Mouse (Mus musculus): ENCODE data around the gene Rras2. TPM values are rescaled to one million over a fixed set of nuclear protein-coding genes. Genes with fewer than 3 reads are reported as not detected.

Rras2 gene
- total RNA-seq, 2 experiments from 2014 or later: 2.1 to 3.8 TPM

GRCm38 (mm10) chr7:114116711-114117351, 750 bp downstream of the Rras2 start:
- no peak; the same call in 1 of the 2 replicates for ATAC-seq (replicated peaks; ENCODE audit: low FRiP score, low TSS enrichment, poor library complexity, severe bottlenecking)

- no peak for ATAC-seq (replicated peaks; ENCODE audit: low FRiP score, low TSS enrichment, poor library complexity, severe bottlenecking)
Observed at GRCm38 (mm10) chr7:114115961-114116360, 1.6 kb downstream of the Rras2 start.

- no peak for ATAC-seq (replicated peaks; ENCODE audit: low FRiP score, low TSS enrichment, poor library complexity, severe bottlenecking)
Observed at GRCm38 (mm10) chr7:114114976-114115375, 2.6 kb downstream of the Rras2 start.

GRCm38 (mm10) chr7:114114284-114114683, 3.3 kb downstream of the Rras2 start:
- ATAC-seq (replicated peaks; ENCODE audit: low FRiP score, low TSS enrichment, poor library complexity, severe bottlenecking): no peak

DNA sequence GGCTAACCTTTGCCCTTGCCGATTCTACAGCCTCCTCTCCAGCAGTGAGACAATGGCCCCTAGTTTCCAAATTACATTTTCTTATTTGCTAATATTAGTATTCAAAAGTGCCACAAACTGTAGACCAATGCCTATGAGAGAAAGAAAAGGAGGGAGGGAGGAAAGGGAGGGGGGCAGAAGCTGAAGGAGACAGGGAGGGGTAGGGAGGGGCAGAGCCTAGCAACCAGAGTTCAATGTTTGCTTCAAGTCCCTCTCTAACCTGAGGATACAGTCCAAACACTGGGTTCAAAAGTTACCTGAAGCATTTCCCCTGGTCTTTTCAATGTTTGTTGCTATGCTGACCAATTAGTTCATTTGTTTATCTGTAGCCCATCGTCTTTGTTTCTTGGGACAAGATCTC, 7.1 kb downstream of the Rras2 start:
- no peak for ATAC-seq (replicated peaks; ENCODE audit: low FRiP score, low TSS enrichment, poor library complexity, severe bottlenecking)

- no peak for ATAC-seq (replicated peaks; ENCODE audit: low FRiP score, low TSS enrichment, poor library complexity, severe bottlenecking)
Observed at GRCm38 (mm10) chr7:114105886-114106285, 11.7 kb downstream of the Rras2 start.

DNA sequence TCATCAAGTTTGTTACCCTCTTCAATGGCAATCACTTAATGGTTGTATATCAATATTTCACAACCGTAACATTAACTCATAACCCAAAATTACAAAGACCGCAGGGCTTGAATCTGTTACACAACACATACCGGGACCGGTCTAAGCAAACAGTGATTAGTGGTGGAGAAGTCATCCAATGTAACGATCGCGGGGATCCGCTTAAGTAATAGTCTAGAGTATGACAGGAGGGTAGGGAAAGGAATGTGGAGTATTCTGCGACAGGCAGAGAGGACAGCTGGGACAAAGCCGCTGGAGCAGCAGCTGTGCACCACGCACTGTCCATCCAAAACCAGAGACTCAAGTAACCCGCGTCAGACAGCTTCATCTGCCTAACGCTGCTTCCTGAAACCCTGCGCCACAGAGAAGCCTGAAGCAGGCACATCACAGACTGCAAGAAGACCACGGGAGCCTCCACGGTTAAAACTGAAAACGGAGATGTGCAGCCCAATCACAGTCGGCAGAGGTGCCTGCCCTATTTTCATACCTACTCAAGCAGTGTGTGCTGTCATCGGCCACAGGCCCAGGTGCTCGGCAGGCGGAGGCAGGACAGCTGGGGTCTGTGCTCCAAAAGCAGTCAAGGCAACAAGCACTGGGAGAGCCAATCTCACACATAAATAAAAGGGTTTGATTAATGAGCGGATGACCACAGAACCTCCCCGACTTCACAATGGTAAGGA, 13.8 kb downstream of the Rras2 start:
- ATAC-seq (replicated peaks; ENCODE audit: low FRiP score, low TSS enrichment, poor library complexity, severe bottlenecking): no peak

GRCm38 (mm10) chr7:114103152-114103551, 14.4 kb downstream of the Rras2 start:
- no peak for ATAC-seq (replicated peaks; ENCODE audit: low FRiP score, low TSS enrichment, poor library complexity, severe bottlenecking)

DNA sequence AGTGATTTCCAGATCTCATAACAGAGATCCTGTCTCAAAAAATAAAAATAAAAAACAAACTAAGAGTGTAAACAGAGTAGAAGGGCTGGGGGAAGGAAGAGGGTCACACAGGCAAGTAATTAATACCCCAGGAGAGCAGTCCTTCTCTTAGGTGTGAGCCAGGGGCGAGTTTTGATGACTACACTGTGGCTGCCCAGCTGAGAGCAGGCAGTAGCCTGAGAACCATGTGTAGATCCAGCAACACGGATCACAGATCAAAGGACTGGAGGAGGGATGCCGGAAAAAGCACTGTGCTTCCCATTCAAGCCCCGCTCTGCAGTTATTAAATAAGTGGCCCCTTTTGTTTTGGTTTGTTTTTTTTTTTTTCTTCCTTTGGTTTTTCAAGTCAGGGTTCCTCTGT, 15.0 kb downstream of the Rras2 start:
- no peak for ATAC-seq (replicated peaks; ENCODE audit: low FRiP score, low TSS enrichment, poor library complexity, severe bottlenecking)

DNA sequence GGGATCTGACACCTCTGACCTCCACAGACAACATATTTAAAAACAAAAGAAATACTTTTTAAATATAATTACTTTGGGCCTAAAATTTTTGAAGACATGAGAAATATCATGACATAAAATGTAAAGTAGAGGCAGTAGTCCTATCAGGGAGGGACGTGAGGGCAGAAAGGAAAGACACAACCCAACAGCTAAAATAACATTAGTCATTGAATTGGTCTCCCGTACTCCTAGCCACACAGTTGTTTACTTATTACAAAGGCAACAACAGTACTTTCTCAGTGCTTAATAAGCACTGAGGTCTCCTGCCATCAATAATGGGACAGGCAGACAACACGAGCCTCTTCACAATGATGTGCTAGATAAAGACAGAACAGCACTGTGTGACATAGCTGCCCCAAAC, 16.2 kb downstream of the Rras2 start:
- ATAC-seq (replicated peaks; ENCODE audit: low FRiP score, low TSS enrichment, poor library complexity, severe bottlenecking): no peak

- ATAC-seq (replicated peaks; ENCODE audit: low FRiP score, low TSS enrichment, poor library complexity, severe bottlenecking): no peak
Observed at GRCm38 (mm10) chr7:114093548-114094174, 23.9 kb downstream of the Rras2 start.

DNA sequence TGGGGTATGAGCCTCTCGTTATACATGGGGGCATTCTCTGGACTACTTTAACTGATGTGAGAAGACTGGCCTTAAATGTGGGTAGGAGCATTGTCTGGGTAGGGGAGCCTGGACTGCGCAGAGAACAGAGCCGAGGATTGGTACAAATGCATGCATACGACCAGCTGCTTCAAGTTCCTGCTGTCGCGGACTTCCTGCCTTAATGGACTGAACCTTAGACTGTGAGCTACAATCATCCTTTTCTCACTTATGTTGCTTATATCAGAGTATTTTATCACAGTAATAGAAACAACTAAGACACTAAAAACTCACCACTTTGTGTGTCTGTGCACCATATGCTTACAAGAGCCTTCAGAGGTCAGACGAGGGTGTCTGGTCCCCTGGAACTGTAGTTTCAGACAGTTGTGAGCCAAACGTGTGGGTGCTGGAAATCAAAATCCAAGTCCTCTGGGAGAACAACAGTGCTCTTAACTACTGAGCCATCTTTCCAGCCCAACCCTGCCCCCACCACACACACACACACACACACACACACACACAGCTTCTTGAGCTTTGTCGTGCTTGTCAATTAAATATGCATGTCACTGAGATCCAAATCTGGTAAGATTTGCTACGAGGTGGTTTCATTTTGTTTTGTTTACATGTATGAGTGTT, 26.6 kb downstream of the Rras2 start:
- ATAC-seq (replicated peaks; ENCODE audit: low FRiP score, low TSS enrichment, poor library complexity, severe bottlenecking): no peak

DNA sequence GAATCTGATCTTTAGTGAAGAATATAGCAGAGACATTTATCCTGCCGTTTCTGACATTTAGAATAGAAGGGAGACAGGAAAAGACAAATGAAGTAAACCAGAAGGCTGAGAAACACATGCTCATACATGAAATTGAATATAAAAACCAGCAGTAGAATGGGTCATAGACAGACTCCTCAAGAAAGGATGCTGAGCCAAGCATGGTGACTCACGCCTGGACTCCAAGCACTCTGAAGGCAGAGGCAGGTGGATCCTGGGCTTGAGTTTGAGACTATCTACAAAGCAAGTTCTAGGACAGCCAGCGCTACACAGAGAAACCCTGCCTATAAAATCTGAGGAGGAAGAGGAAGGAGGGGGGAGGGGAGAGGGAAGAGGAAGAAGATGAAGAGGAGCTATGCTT, 27.4 kb downstream of the Rras2 start:
- no peak for ATAC-seq (replicated peaks; ENCODE audit: low FRiP score, low TSS enrichment, poor library complexity, severe bottlenecking)

DNA sequence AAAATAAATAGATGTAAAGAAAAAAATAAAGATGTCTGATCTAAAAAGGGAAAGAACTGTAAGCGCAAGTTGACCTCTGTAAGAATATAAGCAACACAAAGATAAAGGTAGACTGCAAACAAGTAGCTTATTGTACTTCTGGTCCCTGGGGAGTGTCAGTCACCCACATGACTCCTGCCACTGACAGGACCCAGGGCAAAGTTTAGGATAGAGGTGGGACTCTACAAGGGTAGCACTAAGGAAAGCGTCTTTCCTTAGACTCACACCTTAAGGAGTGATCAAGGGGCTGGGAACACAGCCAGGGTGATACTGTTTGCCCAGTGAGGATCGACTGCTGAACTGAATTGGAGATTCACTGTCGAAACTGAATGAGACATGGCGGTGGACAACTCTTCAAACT, 28.7 kb downstream of the Rras2 start:
- no peak for ATAC-seq (replicated peaks; ENCODE audit: low FRiP score, low TSS enrichment, poor library complexity, severe bottlenecking)

GRCm38 (mm10) chr7:114087986-114088385, 29.6 kb downstream of the Rras2 start:
- ATAC-seq (replicated peaks; ENCODE audit: low FRiP score, low TSS enrichment, poor library complexity, severe bottlenecking): no peak

DNA sequence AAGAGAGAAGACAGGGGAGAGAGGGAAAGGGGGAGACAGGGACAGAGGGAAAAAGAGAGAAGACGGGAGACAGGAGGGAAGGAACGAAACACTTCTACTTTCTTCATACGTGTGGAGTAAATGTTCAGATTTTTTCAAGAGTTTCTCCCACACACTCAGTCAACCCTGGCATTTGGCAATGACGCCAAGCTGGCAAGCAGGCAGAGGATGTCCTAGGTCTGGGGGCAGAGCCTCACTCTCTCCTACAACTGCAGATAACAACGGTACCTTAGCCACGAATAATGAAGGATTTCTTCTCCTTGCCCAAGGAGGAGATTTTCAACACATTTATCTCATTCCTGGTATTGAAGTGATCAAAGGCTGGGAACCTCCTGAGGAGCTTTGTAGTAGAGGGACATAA, 30.2 kb downstream of the Rras2 start:
- ATAC-seq (replicated peaks; ENCODE audit: low FRiP score, low TSS enrichment, poor library complexity, severe bottlenecking): no peak

GRCm38 (mm10) chr7:114086021-114086710, 31.4 kb downstream of the Rras2 start:
- no peak for ATAC-seq (replicated peaks; ENCODE audit: low FRiP score, low TSS enrichment, poor library complexity, severe bottlenecking)

DNA sequence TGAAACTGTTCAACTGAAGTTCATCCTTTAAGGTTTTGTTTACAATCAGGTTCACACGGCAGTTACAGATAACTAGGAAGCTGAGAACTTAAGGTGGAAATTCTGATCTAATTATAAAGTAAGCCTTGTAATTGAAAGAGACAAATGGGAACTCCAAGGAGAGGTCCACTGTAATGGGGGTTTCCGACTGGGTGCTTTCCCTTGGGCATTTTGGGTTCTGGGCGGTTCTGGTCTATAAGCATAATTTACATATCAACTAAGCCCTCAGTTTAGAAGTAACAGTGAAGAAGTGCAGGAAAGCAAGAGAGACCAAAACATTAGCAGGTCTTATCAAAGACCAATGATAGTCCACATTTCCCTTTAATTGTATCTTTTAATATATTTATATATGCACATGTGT, 33.8 kb downstream of the Rras2 start:
- no peak for ATAC-seq (replicated peaks; ENCODE audit: low FRiP score, low TSS enrichment, poor library complexity, severe bottlenecking)

DNA sequence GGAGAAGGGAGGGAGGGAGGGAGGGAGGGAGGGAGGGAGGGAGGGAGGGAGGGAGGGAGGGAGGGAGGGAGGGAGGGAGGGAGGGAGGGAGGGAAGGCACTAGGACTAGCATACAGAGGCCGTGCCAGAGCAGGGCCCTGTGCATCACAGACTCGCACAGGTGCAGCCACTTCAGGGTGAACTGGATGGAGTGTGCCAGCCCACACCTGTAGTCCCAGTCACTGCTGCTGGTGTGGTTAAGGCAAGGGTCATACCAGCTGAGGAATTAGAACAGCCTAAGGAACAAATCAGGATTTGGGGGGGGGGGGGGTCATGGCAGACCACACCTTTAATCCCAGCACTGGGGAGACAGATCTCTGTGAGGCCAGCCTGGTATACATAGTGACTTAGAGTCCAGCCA, 34.5 kb downstream of the Rras2 start:
- no peak for ATAC-seq (replicated peaks; ENCODE audit: low FRiP score, low TSS enrichment, poor library complexity, severe bottlenecking)
